Mouse (Mus musculus) activated CD4-positive, CD25-positive, alpha-beta regulatory T cell (primary cell): ENCODE results near the gene Zfp872. TPM values are rescaled to one million over a fixed set of nuclear protein-coding genes. Genes with fewer than 3 reads are reported as not detected.

Experiments
- polyA plus RNA-seq, 2 experiments: library from polyadenylated mRNA; unstranded; fragments of 100-300 nt; shearing (Covaris generic); gene quantifications; one replicate each; pipeline ENCODE4 v1.2.1; 2017

The Zfp872 gene
- not detected for polyA plus RNA-seq

DNA sequence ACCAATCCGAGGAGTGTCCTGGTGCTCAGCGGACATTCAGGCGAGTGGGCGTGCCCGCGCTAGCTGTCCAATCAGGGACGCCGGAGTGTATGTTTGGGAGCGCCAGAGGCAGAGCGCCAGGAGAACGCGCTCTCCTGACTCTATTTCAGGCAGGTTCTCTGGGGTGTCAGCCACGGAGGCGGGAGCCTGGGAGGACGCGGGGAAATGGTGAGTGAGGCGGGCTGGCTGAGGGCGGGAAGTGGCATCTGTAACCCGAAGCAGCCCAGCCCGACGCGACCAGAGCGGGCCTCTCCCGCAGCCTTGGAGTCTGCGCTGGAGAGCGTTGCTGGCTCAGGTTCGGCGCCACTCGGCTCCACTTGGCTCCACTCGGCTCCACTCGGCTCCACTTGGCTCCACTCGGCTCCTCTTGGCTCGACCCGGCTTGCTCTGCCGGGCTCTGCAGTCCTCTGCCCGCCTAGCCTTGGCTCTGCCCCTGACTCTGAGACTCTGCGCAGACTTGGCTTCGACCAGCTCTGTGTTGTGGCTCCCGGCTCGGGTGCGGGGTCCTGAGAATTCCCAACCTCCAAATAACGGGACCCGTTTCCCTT is at the start of gene Zfp872:
TSS of gene Zfp872 (plus strand) at position 66 of the 587 bp plus-strand sequence.

DNA sequence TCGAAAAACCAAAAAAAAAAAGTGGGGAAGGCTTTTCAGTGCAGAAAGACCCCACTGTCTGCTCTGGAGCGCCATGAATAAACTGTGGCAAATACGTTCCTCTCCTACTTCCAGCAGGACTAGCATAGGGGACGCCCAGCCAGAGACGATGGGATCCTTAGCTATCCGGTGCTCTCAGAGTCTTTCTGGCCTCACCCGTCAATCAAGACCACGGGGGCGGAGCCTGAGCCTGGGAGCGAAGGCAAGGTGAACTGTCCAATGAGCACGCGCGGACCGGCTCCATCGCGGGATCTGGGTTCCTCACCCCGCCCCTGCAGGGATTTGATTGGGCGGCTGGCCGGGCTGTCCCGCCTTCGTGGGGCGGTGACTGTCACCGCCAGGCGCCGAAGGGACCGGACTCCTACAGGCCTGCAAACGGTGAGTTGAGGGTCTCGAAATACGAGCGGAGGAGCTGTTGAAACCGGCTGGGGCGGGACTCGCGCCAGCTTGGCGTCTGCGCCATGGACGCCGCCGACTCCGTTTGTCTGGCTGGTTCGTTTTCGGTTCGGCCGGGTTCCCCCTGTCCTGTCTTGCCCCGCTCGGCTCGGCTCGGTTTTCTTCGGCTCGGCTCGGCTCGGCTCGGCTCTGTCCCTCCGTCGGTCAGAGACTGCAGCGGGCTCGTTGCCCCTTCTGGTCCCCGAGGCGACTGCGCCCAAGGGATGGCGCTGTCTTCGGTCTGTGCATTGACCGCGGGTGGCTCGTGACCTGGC is 31.2 kb upstream of the Zfp872 start, which contains the start of gene Pigyl:
TSS of gene Pigyl (plus strand) at position 350 of the 749 bp plus-strand sequence.

DNA sequence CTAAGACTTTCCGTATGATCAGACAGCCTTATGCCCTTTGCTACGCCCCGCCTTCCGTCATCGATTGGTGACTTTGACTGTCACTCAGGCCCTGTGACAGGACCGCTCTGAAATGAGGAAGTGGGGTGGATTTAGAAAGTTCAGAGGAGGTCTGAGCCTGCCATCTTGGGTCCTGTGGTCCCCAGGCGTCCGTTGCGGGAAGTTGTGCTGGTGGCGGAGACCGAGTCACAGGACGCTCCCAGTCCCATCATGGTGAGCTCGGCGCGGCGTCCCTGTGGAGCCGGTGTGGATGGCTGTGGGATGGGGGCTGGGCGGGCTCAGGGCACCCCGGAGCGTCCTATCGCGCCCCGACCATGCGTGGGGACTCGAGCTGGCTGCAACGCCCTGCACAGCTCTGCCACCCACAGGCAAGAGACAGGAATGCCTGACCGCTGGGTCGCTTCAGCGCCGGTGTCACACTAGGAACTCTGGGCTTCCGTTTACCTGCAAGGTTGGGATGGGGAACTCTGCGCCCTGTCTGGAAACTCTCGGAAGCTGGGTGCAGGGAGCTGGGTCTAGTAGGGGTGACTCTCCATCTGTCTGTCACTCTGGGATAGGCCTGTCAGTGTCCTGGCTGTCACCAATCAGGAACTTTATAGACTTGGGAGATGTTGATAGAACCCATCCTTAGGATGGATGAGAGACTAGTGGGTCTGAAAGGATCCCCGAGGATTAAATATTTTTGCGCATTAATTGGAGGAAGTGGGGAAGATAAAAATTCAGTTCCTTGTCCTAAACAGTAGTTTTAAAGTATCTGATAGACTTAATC is 37.9 kb downstream of the Zfp872 start, which contains the start of gene Zfp809:
TSS of gene Zfp809 (plus strand) at position 134 of the 808 bp plus-strand sequence.

Other genes starting within 250 kb of the Zfp872 start
- 1 to 10 TPM; 7.7 to 9.4 TPM for gene Swsap1, start 232.3 kb upstream of the Zfp872 start, polyA plus RNA-seq
- gene Epor, start 224.6 kb upstream of the Zfp872 start, polyA plus RNA-seq, result 1 to 10 TPM in 1 of 2 experiments, not detected in 1; 2.5 TPM
- under 1 TPM in 1 of 2 experiments, not detected in 1; 0.11 TPM for gene Rgl3, start 198.6 kb upstream of the Zfp872 start, polyA plus RNA-seq
- under 1 TPM in 1 of 2 experiments, not detected in 1; 0.16 TPM for gene Ccdc151, start 185.5 kb upstream of the Zfp872 start, polyA plus RNA-seq
- gene Prkcsh, start 185.3 kb upstream of the Zfp872 start, polyA plus RNA-seq, result 10 to 100 TPM; 75.9 to 94.6 TPM
- gene Elavl3, start 136.1 kb upstream of the Zfp872 start, polyA plus RNA-seq, result not detected
- not detected for gene Gm49318, start 116.8 kb upstream of the Zfp872 start, polyA plus RNA-seq
- 10 to 100 TPM; 16.4 to 20.2 TPM for gene Zfp653, start 116.7 kb upstream of the Zfp872 start, polyA plus RNA-seq
- 10 to 100 TPM; 39.4 to 53.9 TPM for gene Ecsit, start 102.7 kb upstream of the Zfp872 start, polyA plus RNA-seq
- gene Cnn1, start 88.9 kb upstream of the Zfp872 start, polyA plus RNA-seq, result under 1 TPM in 1 of 2 experiments, not detected in 1; 0.15 TPM
- gene Elof1, start 70.9 kb upstream of the Zfp872 start, polyA plus RNA-seq, result 100 to 1,000 TPM in 1 of 2 experiments, 10 to 100 TPM in 1; 78.2 to 107 TPM
- 100 to 1,000 TPM; 159 to 391 TPM for gene Acp5, start 52.4 kb upstream of the Zfp872 start, polyA plus RNA-seq
- 10 to 100 TPM; 42.8 to 60.2 TPM for gene Pigyl, start 31.2 kb upstream of the Zfp872 start, polyA plus RNA-seq
- 10 to 100 TPM; 36.6 to 43.6 TPM for gene Zfp809, start 37.6 kb downstream of the Zfp872 start, polyA plus RNA-seq
- 1 to 10 TPM; 2.9 to 4.1 TPM for gene Zfp599, start 71.8 kb downstream of the Zfp872 start, polyA plus RNA-seq
- 10 to 100 TPM; 12.4 to 27.2 TPM for gene Zfp810, start 119.6 kb downstream of the Zfp872 start, polyA plus RNA-seq
- 1 to 10 TPM; 2.0 to 3.5 TPM for gene Anln, start 201.1 kb downstream of the Zfp872 start, polyA plus RNA-seq
- gene 9530077C05Rik, start 223.4 kb downstream of the Zfp872 start, polyA plus RNA-seq, result 1 to 10 TPM in 1 of 2 experiments, under 1 TPM in 1; 0.68 to 1.3 TPM